Mouse (Mus musculus) lung, embryonic 14.5 days (tissue): Measurements from ENCODE around the gene Nrxn3. TPM values are rescaled to one million over a fixed set of nuclear protein-coding genes. Genes with fewer than 3 reads are reported as not detected.

Source experiments
- ATAC-seq: fragments of 200-750 bp; cut with Nextera tagmentation; 2 replicates; pipeline ENCODE4 v1.8.0; 2017; ENCODE audit warnings: mild to moderate bottlenecking, moderate TSS enrichment, moderate library complexity; ENCODE audit not compliant: insufficient read depth
- DNase-seq: peaks from one replicate; pipeline ENCODE4 v3.0.0-alpha.2; 2015
- H3K27ac ChIP-seq: fragments of 300-500 bp; sonication (generic); 2 replicates; pipeline ENCODE4 v1.5.1; 2014; ENCODE audit warnings: low read depth, mild to moderate bottlenecking, moderate library complexity
- H3K27me3 ChIP-seq: fragments of 300-500 bp; sonication (generic); 2 replicates; pipeline ENCODE4 v1.6.1; 2014; ENCODE audit warnings: low read length, control low read depth; ENCODE audit not compliant: insufficient read depth
- H3K36me3 ChIP-seq: fragments of 300-500 bp; sonication (generic); 2 replicates; pipeline ENCODE4 v1.6.1; 2014; ENCODE audit warnings: control low read depth; ENCODE audit not compliant: insufficient read depth
- H3K4me1 ChIP-seq: fragments of 300-500 bp; sonication (generic); 2 replicates; pipeline ENCODE4 v1.6.1; 2014; ENCODE audit warnings: antibody characterized with exemption, control low read depth; ENCODE audit not compliant: insufficient read depth
- H3K4me2 ChIP-seq: fragments of 300-500 bp; sonication (generic); 2 replicates; pipeline ENCODE4 v1.6.1; 2014; ENCODE audit warnings: mild to moderate bottlenecking
- H3K4me3 ChIP-seq: fragments of 300-500 bp; sonication (generic); 2 replicates; pipeline ENCODE4 v1.5.1; 2014; ENCODE audit warnings: low read depth, low read length
- H3K9ac ChIP-seq: fragments of 300-500 bp; sonication (generic); 2 replicates; pipeline ENCODE4 v1.6.1; 2014
- H3K9me3 ChIP-seq: fragments of 300-500 bp; sonication (generic); 2 replicates; pipeline ENCODE4 v1.6.1; 2016; ENCODE audit warnings: low read depth, low read length, control low read depth
- CTCF ChIP-seq: IDR thresholded peaks from 2 replicates; pipeline ENCODE4 v1.5.1; 2016; ENCODE audit warnings: antibody characterized with exemption, low read depth
- WGBS: fragments of 180-500 bp; shearing (Covaris S2); extraction: QIAGEN DNeasy Blood & Tissue Kit; methylation state at CpG from one replicate; pipeline ENCODE4 v1.1.7; 2014; 5-methylcytosine and 5-hydroxymethylcytosine counted together
- microRNA-seq: library from miRNA; unstranded; fragments of <30 nt; microRNA quantifications from one replicate; pipeline ENCODE4, GENCODE M21; 2016; ENCODE audit warnings: borderline number of aligned reads
- polyA plus RNA-seq: library from polyadenylated mRNA; unstranded; fragments of >200 nt; fragmentation: Nextera tagmentation; extraction: Ambion mirVana; gene quantifications from 2 replicates; pipeline ENCODE4 v1.2.1, GENCODE M21; 2014

Nrxn3 gene
- polyA plus RNA-seq, 1 experiment from 2014 or later = 3.9 TPM

DNA sequence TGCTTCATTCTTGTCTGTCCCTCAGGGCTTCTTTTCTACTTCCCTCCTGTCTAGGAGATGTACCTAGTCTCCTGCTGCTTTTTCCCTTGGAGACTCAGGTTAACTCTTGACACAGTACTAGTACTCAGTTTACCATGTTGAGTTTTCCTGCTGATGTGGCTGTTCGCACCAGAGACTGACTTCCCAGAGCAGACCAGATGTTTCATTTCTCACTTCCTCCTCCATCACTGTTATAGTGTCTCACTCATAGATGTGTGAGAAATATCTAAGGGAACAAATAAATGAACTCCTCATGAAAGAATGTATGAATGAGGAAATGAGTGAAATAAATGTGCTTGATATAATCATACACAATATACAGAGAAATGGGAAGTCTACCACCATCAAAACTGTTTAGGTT is 1558.6 kb downstream of the Nrxn3 start:
- no peak overlapping the region for H3K4me2 ChIP-seq
- no peaks in the 10 kb centered on the region for H3K4me1 ChIP-seq
- ATAC-seq = no peak
- WGBS = 46% methylated on average over 1 of the region's 1 CpGs
- no peak for TF ChIP-seq CTCF
- H3K27ac ChIP-seq = no peak overlapping the region
- H3K9me3 ChIP-seq = no peaks in the 10 kb centered on the region
- no peak overlapping the region for H3K9ac ChIP-seq
- H3K27me3 ChIP-seq = no peaks in the 10 kb centered on the region
- H3K36me3 ChIP-seq = no peaks in the 10 kb centered on the region
- H3K4me3 ChIP-seq = no peak overlapping the region
- peak; percentile 23 for DNase-seq

DNA sequence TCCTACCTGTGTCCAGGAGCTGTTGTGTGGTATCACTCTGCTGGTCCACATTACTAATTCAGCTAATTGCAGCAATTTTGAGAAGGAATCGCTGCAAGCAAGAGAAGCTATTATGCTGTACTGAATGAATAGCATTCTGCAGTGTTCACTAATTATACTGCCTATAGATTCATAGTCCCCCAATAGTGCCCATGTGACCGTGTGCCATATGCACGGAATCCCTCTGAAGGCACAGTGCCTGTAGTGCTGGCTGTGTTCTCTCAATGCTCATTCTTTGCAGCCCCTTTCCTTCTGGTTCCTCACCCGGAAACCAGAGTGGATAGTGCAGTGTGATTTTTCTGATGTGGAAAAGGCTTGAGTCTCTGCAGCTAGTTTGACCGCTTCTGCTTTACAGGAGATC is 1560.3 kb downstream of the Nrxn3 start:
- H3K36me3 ChIP-seq = no peaks in the 10 kb centered on the region
- H3K4me3 ChIP-seq = no peak overlapping the region
- no peak for DNase-seq
- H3K4me1 ChIP-seq = no peaks in the 10 kb centered on the region
- H3K27ac ChIP-seq = no peak overlapping the region
- no peak overlapping the region for H3K4me2 ChIP-seq
- 95% methylated on average over 5 of the region's 5 CpGs for WGBS
- TF ChIP-seq CTCF = no peak
- no peak overlapping the region for H3K9ac ChIP-seq
- no peaks in the 10 kb centered on the region for H3K9me3 ChIP-seq
- ATAC-seq = no peak
- H3K27me3 ChIP-seq = no peaks in the 10 kb centered on the region

DNA sequence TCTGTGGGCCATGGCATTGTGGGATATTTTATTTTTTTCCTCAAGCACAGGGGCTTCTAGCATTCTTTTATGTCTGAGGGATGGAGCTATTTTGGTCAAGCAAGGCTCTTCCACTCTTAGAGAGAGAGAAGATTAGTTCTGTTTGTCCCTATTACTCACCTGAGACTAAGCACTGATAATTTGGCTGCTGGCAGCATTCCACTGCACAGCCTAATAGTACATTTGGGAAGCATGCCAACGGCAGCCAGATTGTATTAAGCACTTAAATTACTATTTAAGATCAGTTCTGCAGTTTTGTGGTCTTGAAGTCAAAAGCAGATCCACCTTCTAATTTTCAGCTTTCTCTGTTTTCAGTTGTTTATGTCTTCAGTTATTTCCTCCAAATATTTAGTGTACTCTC is 1580.0 kb downstream of the Nrxn3 start:
- DNase-seq (peak; percentile 22), ATAC-seq (no peak)
- H3K27ac ChIP-seq = no peak overlapping the region
- H3K4me1 ChIP-seq = no peaks in the 10 kb centered on the region
- no peak overlapping the region for H3K9ac ChIP-seq
- no peaks in the 10 kb centered on the region for H3K36me3 ChIP-seq
- WGBS = 58% methylated on average over 1 of the region's 1 CpGs
- H3K27me3 ChIP-seq = no peaks in the 10 kb centered on the region
- no peaks in the 10 kb centered on the region for H3K9me3 ChIP-seq
- TF ChIP-seq CTCF = no peak
- no peak overlapping the region for H3K4me2 ChIP-seq
- H3K4me3 ChIP-seq = no peak overlapping the region

DNA sequence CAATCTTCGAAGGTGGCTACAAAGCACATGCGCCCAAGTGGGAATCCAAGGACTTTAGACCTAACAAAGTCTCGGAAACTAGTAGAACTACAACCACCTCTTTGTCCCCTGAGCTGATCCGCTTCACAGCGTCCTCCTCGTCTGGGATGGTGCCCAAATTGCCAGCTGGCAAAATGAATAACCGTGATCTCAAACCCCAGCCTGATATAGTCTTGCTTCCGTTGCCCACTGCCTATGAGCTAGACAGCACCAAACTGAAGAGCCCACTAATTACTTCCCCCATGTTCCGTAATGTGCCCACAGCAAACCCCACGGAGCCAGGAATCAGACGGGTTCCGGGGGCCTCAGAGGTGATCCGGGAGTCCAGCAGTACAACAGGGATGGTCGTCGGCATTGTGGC is 1609.1 kb downstream of the Nrxn3 start:
- Histone ChIP-seq H3K4me2 (no peak overlapping the region), H3K9me3 (no peaks in the 10 kb centered on the region)
- no peak for DNase-seq

DNA sequence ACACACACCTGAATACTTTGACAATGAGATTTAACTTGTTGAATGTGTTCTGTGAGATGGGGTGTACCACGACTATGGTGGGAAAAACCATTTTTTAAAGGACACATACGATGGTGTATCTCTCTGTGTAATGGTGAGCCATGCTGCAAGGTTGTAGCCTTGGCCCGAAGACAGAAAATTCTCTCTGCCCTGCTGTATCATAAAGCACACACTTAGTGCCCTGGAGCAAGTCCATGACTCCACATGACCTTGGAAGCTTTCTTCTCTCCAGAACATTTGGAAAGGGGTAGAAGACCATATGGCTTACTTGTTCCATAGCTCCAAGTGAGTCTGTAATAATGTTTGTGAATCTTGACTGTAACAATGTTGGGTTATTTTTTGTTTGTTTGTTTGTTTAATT is 1609.8 kb downstream of the Nrxn3 start:
- no peak for TF ChIP-seq CTCF
- 90% methylated on average over 3 of the region's 3 CpGs for WGBS
- Histone ChIP-seq H3K27me3 (no peaks in the 10 kb centered on the region), H3K36me3 (no peaks in the 10 kb centered on the region), H3K4me2 (no peak overlapping the region), H3K4me1 (no peaks in the 10 kb centered on the region), H3K4me3 (no peak overlapping the region), H3K9me3 (no peaks in the 10 kb centered on the region), H3K27ac (no peak overlapping the region), H3K9ac (no peak overlapping the region)
- ATAC-seq = no peak
- DNase-seq = no peak

More for the DNA sequence above, 1609.1 kb downstream of the Nrxn3 start:
- Histone ChIP-seq H3K9ac (no peak overlapping the region), H3K27me3 (no peaks in the 10 kb centered on the region), H3K27ac (no peak overlapping the region), H3K36me3 (no peaks in the 10 kb centered on the region), H3K4me3 (no peak overlapping the region), H3K4me1 (no peaks in the 10 kb centered on the region)
- WGBS = 91% methylated on average over 15 of the region's 15 CpGs
- no peak for TF ChIP-seq CTCF
- no peak for ATAC-seq

DNA sequence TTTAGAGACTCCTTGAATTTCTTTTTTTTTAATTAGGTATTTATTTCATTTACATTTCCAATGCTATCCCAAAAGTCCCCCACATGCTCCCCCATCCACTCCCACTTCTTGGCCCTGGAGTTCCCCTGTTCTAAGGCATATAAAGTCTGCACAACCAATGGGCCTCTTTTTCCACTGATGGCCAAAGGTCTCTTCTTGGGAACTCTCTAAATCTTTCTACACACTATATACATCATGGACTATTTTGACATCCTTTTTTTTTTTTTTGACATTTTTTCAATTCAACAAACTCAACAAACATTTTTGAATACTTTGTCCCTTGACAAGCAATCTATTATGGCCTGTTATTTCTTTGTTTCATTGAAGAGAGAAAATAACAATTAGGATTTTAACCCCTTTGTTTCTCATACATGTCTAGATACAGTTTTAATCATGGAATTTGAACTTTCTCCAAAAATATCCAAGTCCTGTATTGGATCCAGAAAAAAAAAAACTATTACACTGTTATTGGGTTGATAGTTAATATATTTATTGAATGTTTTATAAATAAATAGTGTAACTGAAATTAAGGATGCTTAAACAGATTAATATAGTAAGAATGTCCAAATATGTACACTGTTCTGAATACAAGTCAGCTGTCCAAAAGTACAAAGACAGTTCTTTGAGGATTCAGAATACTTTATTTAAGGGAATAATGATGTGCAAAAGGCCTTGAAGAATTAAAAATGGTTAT is 1615.0 kb downstream of the Nrxn3 start:
- no peak overlapping the region for H3K9ac ChIP-seq
- no peak overlapping the region for H3K4me3 ChIP-seq
- H3K4me1 ChIP-seq = no peaks in the 10 kb centered on the region
- H3K27me3 ChIP-seq = no peaks in the 10 kb centered on the region
- no peak for TF ChIP-seq CTCF
- H3K27ac ChIP-seq = no peak overlapping the region
- ATAC-seq (peak; percentile 92), DNase-seq (peak; percentile 69)
- H3K36me3 ChIP-seq = no peaks in the 10 kb centered on the region
- H3K9me3 ChIP-seq = no peaks in the 10 kb centered on the region
- no peak overlapping the region for H3K4me2 ChIP-seq

DNA sequence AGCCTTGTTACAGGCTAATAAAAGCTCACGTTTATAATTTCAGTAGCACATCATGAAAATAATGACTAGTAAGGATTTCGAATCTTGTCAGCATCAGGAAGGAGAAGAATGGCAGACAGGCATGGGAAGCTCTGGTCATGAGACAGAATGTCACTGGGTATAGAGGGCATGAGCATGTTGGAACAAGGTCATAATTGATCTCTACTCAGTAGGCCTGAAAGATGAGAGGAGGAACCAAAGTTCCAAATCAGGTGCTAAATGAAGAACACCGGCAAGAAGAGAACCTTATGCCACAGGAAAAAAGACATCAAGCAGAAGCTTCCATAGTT is 1615.5 kb downstream of the Nrxn3 start:
- ATAC-seq = peak; percentile 54; the same call in 1 of the 2 replicates

More for the DNA sequence above, 1615.5 kb downstream of the Nrxn3 start:
- Histone ChIP-seq H3K4me1 (no peaks in the 10 kb centered on the region), H3K27me3 (no peaks in the 10 kb centered on the region), H3K27ac (no peak overlapping the region; the same call in 1 of the 2 replicates), H3K9ac (no peak overlapping the region), H3K4me3 (no peak overlapping the region), H3K36me3 (no peaks in the 10 kb centered on the region), H3K9me3 (no peaks in the 10 kb centered on the region), H3K4me2 (no peak overlapping the region)
- WGBS = 54% methylated on average over 3 of the region's 3 CpGs
- DNase-seq = no peak
- TF ChIP-seq CTCF = no peak

Small RNA genes lying within 50 kb of the gene (microRNA-seq; reads per million reads assigned to microRNA genes)
- gene Gm23989 (not detected), gene Gm27313 (not detected)
